Mouse (Mus musculus) liver, embryonic 14.5 days (tissue): ENCODE measurements around the gene Ptprf. TPM values are rescaled to one million over a fixed set of nuclear protein-coding genes. Genes with fewer than 3 reads are reported as not detected.

ENCODE experiments used
- ATAC-seq: fragments of 200-750 bp; cut with Nextera tagmentation; 2 replicates; pipeline ENCODE4 v1.8.0; 2017; ENCODE audit warnings: moderate number of reproducible peaks, mild to moderate bottlenecking, moderate library complexity; ENCODE audit not compliant: insufficient read depth
- DNase-seq, 3 experiments: peaks; one replicate each; pipeline ENCODE4 v3.0.0-alpha.2; 2012 to 2013; ENCODE audit warnings: low read depth in 3 of 3, low spot score in 3 of 3
- H3K27ac ChIP-seq: fragments of 300-500 bp; sonication (generic); 2 replicates; pipeline ENCODE4 v1.5.1; 2014; ENCODE audit warnings: moderate library complexity, mild to moderate bottlenecking, control low read depth, inconsistent platforms
- H3K27me3 ChIP-seq: fragments of 300-500 bp; sonication (generic); 2 replicates; pipeline ENCODE4 v1.6.1; 2014; ENCODE audit warnings: mild to moderate bottlenecking, low read length, moderate library complexity; ENCODE audit not compliant: control insufficient read depth, insufficient read depth
- H3K36me3 ChIP-seq: fragments of 300-500 bp; sonication (generic); replicated peaks from 2 replicates; pipeline ENCODE4 v1.6.1; 2014; ENCODE audit warnings: low read depth; ENCODE audit not compliant: control insufficient read depth, insufficient read depth
- H3K4me1 ChIP-seq, 2 experiments: fragments of 200-500 bp in 1 of 2; fragments of 300-500 bp in 1 of 2; sonication (generic) in 1 of 2; replicated peaks; 2 replicates each; pipeline ENCODE4 v1.6.1; 2012 to 2014; ENCODE audit warnings: antibody characterized with exemption in 1 of 2, inconsistent platforms in 1 of 2, low read length in 1 of 2; ENCODE audit not compliant: control insufficient read depth in 2 of 2, insufficient read depth in 2 of 2
- H3K4me2 ChIP-seq: fragments of 300-500 bp; sonication (generic); 2 replicates; pipeline ENCODE4 v1.6.1; 2014; ENCODE audit warnings: low read depth, mild to moderate bottlenecking, control low read depth, moderate library complexity
- H3K4me3 ChIP-seq, 2 experiments: fragments of 200-500 bp in 1 of 2; fragments of 300-500 bp in 1 of 2; sonication (generic) in 1 of 2; 2 replicates each; pipeline ENCODE4 v1.5.1; 2012 to 2014; ENCODE audit warnings: low read depth in 2 of 2, low read length in 2 of 2, mild to moderate bottlenecking in 2 of 2, control low read depth in 1 of 2, inconsistent platforms in 1 of 2, moderate library complexity in 1 of 2; ENCODE audit not compliant: insufficient read depth in 1 of 2
- H3K9ac ChIP-seq: fragments of 300-500 bp; sonication (generic); replicated peaks from 2 replicates; pipeline ENCODE4 v1.6.1; 2014; ENCODE audit warnings: mild to moderate bottlenecking, control low read depth, moderate library complexity
- H3K9me3 ChIP-seq: fragments of 300-500 bp; sonication (generic); 2 replicates; pipeline ENCODE4 v1.6.1; 2016; ENCODE audit warnings: low read length, mixed read lengths; ENCODE audit not compliant: control insufficient read depth
- CTCF ChIP-seq: IDR thresholded peaks from 2 replicates; pipeline ENCODE4 v1.5.1; 2016; ENCODE audit warnings: antibody characterized with exemption, low read depth, control low read depth
- EP300 ChIP-seq: IDR thresholded peaks from 2 replicates; pipeline ENCODE4 v1.6.1; 2016; ENCODE audit warnings: antibody characterized with exemption, low read depth
- WGBS: fragments of 180-500 bp; shearing (Covaris S2); extraction: QIAGEN DNeasy Blood & Tissue Kit; methylation state at CpG from one replicate; pipeline ENCODE4 v1.1.7; 2014; ENCODE audit not compliant: insufficient replicate concordance; 5-methylcytosine and 5-hydroxymethylcytosine counted together
- polyA plus RNA-seq, 2 experiments: library from polyadenylated mRNA; depleted of rRNA in 1 of 2; stranded (reverse) in 1 of 2; unstranded in 1 of 2; fragments of >200 nt; fragmentation: Nextera tagmentation in 1 of 2; extraction: Ambion mirVana in 1 of 2; gene quantifications; 2 replicates each; pipeline versions ENCODE4 v1.2.1 to v1.2.3; 2012 to 2014

Gene Ptprf
- polyA plus RNA-seq, 2 experiments: 5.6 to 7.4 TPM

GRCm38 (mm10) chr4:118254953-118255352 is 36.3 kb downstream of the Ptprf start:
- no peak for ATAC-seq
- no peak overlapping the region for H3K4me2 ChIP-seq
- no peak overlapping the region for H3K4me3 ChIP-seq
- H3K4me1 ChIP-seq: no peaks in the 10 kb centered on the region
- no peak overlapping the region for H3K9ac ChIP-seq
- no peaks in the 10 kb centered on the region for H3K27me3 ChIP-seq
- H3K36me3 ChIP-seq: no peaks in the 10 kb centered on the region
- H3K9me3 ChIP-seq: no peaks in the 10 kb centered on the region
- H3K27ac ChIP-seq: no peak overlapping the region
- 64% methylated on average over 5 of the region's 5 CpGs for WGBS
- no peak for DNase-seq
- TF ChIP-seq CTCF: no peak
- no peak for TF ChIP-seq EP300

DNA sequence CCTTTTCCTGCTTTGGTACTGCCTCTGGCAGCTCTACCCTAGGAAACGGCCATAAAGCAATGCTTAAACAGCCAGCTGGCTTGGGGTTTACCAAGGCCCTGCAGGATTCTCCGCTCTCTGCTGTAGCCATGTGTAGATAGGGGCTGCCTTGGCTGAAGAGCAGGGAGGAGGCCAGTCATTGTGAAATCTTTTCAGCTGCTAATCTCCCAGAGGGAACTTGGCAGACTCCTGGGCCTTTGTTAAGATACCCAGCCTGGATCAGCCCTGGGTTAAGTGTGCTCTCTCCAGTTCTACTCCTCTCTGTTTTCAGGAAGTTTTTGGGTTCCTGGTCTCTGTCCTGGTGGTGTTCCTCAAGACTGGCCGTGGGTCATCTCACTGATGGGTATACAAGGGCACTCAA is 43.9 kb downstream of the Ptprf start:
- WGBS: 49% methylated on average over 3 of the region's 3 CpGs

GRCm38 (mm10) chr4:118245847-118246246 is 45.4 kb downstream of the Ptprf start:
- no peaks in the 10 kb centered on the region for H3K27me3 ChIP-seq
- H3K36me3 ChIP-seq: no peaks in the 10 kb centered on the region
- H3K9me3 ChIP-seq: no peaks in the 10 kb centered on the region
- H3K27ac ChIP-seq: no peak overlapping the region
- DNase-seq: no peak
- no peak for TF ChIP-seq EP300
- no peak for TF ChIP-seq CTCF
- 78% methylated on average over 14 of the region's 14 CpGs for WGBS
- H3K4me2 ChIP-seq: no peak overlapping the region
- no peak for ATAC-seq
- no peak overlapping the region for H3K9ac ChIP-seq
- H3K4me3 ChIP-seq: no peak overlapping the region
- peaks cover 0 to 2% of the 10 kb centered on the region in 2 experiments; a peak in 1 of 4 replicates for H3K4me1 ChIP-seq

More for the DNA sequence above, 43.9 kb downstream of the Ptprf start:
- TF ChIP-seq CTCF (no peak), EP300 (no peak)
- Histone ChIP-seq H3K4me1 (no peaks in the 10 kb centered on the region), H3K4me3 (no peak overlapping the region), H3K27ac (no peak overlapping the region), H3K27me3 (no peaks in the 10 kb centered on the region), H3K36me3 (no peaks in the 10 kb centered on the region), H3K9me3 (no peaks in the 10 kb centered on the region), H3K9ac (no peak overlapping the region), H3K4me2 (no peak overlapping the region)
- ATAC-seq (no peak), DNase-seq (no peak)

GRCm38 (mm10) chr4:118243791-118244190 is 47.4 kb downstream of the Ptprf start:
- 74% methylated on average over 7 of the region's 7 CpGs for WGBS
- Histone ChIP-seq H3K4me1 (peaks cover 0 to 2% of the 10 kb centered on the region in 2 experiments; a peak in 1 of 4 replicates), H3K9me3 (no peaks in the 10 kb centered on the region), H3K4me2 (no peak overlapping the region), H3K9ac (no peak overlapping the region), H3K36me3 (no peaks in the 10 kb centered on the region), H3K27ac (no peak overlapping the region), H3K27me3 (no peaks in the 10 kb centered on the region), H3K4me3 (no peak overlapping the region)
- TF ChIP-seq EP300: no peak
- no peak for TF ChIP-seq CTCF
- no peak for ATAC-seq
- no peak for DNase-seq

GRCm38 (mm10) chr4:118243298-118243697 is 47.9 kb downstream of the Ptprf start:
- TF ChIP-seq EP300: no peak
- TF ChIP-seq CTCF: no peak
- Histone ChIP-seq H3K36me3 (no peaks in the 10 kb centered on the region), H3K4me1 (peaks cover 0 to 2% of the 10 kb centered on the region in 2 experiments; a peak in 1 of 4 replicates), H3K4me3 (no peak overlapping the region), H3K27ac (no peak overlapping the region), H3K9me3 (no peaks in the 10 kb centered on the region), H3K27me3 (no peaks in the 10 kb centered on the region), H3K9ac (no peak overlapping the region), H3K4me2 (no peak overlapping the region)
- ATAC-seq: no peak
- 85% methylated on average over 11 of the region's 11 CpGs for WGBS
- DNase-seq: no peak
